Mouse (Mus musculus): Measurements from ENCODE around the gene Btnl1.

Gene Btnl1

GRCm38 (mm10) chr17:34386656-34387055, 9.7 kb downstream of the Btnl1 start:
- DNase-seq, result no peak

GRCm38 (mm10) chr17:34388513-34388912, 11.6 kb downstream of the Btnl1 start:
- DNase-seq, result peak; percentile 21

- DNase-seq, result no peak
These were observed 14.6 kb downstream of the Btnl1 start for GRCm38 (mm10) chr17:34391507-34391906.

GRCm38 (mm10) chr17:34392321-34392720, 15.4 kb downstream of the Btnl1 start:
- DNase-seq, result no peak

GRCm38 (mm10) chr17:34397357-34397756, 20.4 kb downstream of the Btnl1 start:
- DNase-seq, result no peak

GRCm38 (mm10) chr17:34398058-34398710, 21.3 kb downstream of the Btnl1 start:
- DNase-seq, result peak; percentile 53

- peak; percentile 92 for DNase-seq
These were observed 21.9 kb downstream of the Btnl1 start, which contains the start of gene BC051142 for GRCm38 (mm10) chr17:34398711-34399393. TSS of gene BC051142 (plus strand) at chr17:34398820.

- DNase-seq, result peak; percentile 21
These were observed 22.4 kb downstream of the Btnl1 start for GRCm38 (mm10) chr17:34399394-34399715.

- DNase-seq, result peak; percentile 51
These were observed 34.2 kb downstream of the Btnl1 start for GRCm38 (mm10) chr17:34411117-34411516.

GRCm38 (mm10) chr17:34420014-34420413, 43.1 kb downstream of the Btnl1 start:
- DNase-seq, result no peak

GRCm38 (mm10) chr17:34427597-34427996, 50.7 kb downstream of the Btnl1 start:
- no peak for DNase-seq
